Mouse (Mus musculus): ENCODE data around the gene Zswim5. TPM values are rescaled to one million over a fixed set of nuclear protein-coding genes. Genes with fewer than 3 reads are reported as not detected.
"Not testable (repeated sequence)": the region's sequence is repeated elsewhere in the genome, so short reads cannot be mapped to it uniquely, and the experiment has no call there.

Gene Zswim5
- total RNA-seq (2021) = 10 to 100 TPM; 14.0 to 14.5 TPM

- intact Hi-C loops (cut with DNase I) = no loop called here
- DNase-seq = peak; percentile 79
These were observed at the start of gene Zswim5 for GRCm38 (mm10) chr4:116876995-116877728. Zswim5 (plus strand) TSS chr4:116877376.

GRCm38 (mm10) chr4:116827819-116828218 is 49.4 kb upstream of the Zswim5 start:
- intact Hi-C loops (cut with DNase I) = loop anchor here (2.0 kb wide), 1 partner anchor 159 kb away; no protein-coding TSS in a partner anchor
- DNase-seq = no peak

GRCm38 (mm10) chr4:116829364-116830069 is 47.7 kb upstream of the Zswim5 start:
- intact Hi-C loops (cut with DNase I) = loop anchor here (2.0 kb wide), 1 partner anchor 157 kb away; no protein-coding TSS in a partner anchor
- no peak for DNase-seq

GRCm38 (mm10) chr4:116830070-116830368 is 47.2 kb upstream of the Zswim5 start:
- intact Hi-C loops (cut with DNase I) = no loop called here
- no peak for DNase-seq

GRCm38 (mm10) chr4:116838999-116839398 is 38.2 kb upstream of the Zswim5 start:
- DNase-seq = no peak
- intact Hi-C loops (cut with DNase I) = no loop called here

- DNase-seq; intact Hi-C loops (cut with DNase I): not testable (repeated sequence)
These were observed 37.1 kb upstream of the Zswim5 start for GRCm38 (mm10) chr4:116840096-116840495.

GRCm38 (mm10) chr4:116840841-116841240 is 36.3 kb upstream of the Zswim5 start:
- intact Hi-C loops (cut with DNase I) = no loop called here
- DNase-seq = no peak

- DNase-seq = no peak
- intact Hi-C loops (cut with DNase I) = no loop called here
These were observed 32.9 kb upstream of the Zswim5 start for GRCm38 (mm10) chr4:116844324-116844723.

- DNase-seq = no peak
- intact Hi-C loops (cut with DNase I) = no loop called here
These were observed 27.3 kb upstream of the Zswim5 start for GRCm38 (mm10) chr4:116849901-116850300.

- intact Hi-C loops (cut with DNase I) = no loop called here
- no peak for DNase-seq
These were observed 22.9 kb upstream of the Zswim5 start for GRCm38 (mm10) chr4:116854286-116854685.

GRCm38 (mm10) chr4:116857203-116857602 is 20.0 kb upstream of the Zswim5 start:
- intact Hi-C loops (cut with DNase I) = no loop called here

GRCm38 (mm10) chr4:116859711-116860110 is 17.5 kb upstream of the Zswim5 start:
- no peak for DNase-seq
- intact Hi-C loops (cut with DNase I) = no loop called here

More at GRCm38 (mm10) chr4:116857203-116857602, 20.0 kb upstream of the Zswim5 start:
- DNase-seq = no peak

GRCm38 (mm10) chr4:116862023-116862422 is 15.2 kb upstream of the Zswim5 start:
- intact Hi-C loops (cut with DNase I) = no loop called here
- DNase-seq = no peak

GRCm38 (mm10) chr4:116869898-116870297 is 7.3 kb upstream of the Zswim5 start:
- no peak for DNase-seq
- intact Hi-C loops (cut with DNase I) = no loop called here

- DNase-seq = no peak
- intact Hi-C loops (cut with DNase I) = no loop called here
These were observed 2.6 kb upstream of the Zswim5 start for GRCm38 (mm10) chr4:116874595-116874994.

- DNase-seq = peak; percentile 67
- intact Hi-C loops (cut with DNase I) = no loop called here
These were observed 564 bp upstream of the Zswim5 start for GRCm38 (mm10) chr4:116876630-116876994.

- peak; percentile 40 for DNase-seq
- intact Hi-C loops (cut with DNase I) = no loop called here
These were observed 649 bp downstream of the Zswim5 start for GRCm38 (mm10) chr4:116877729-116878321.

GRCm38 (mm10) chr4:116878491-116878890 is 1.3 kb downstream of the Zswim5 start:
- DNase-seq = peak; percentile 65
- intact Hi-C loops (cut with DNase I) = no loop called here

GRCm38 (mm10) chr4:116882679-116883078 is 5.5 kb downstream of the Zswim5 start:
- DNase-seq = no peak
- intact Hi-C loops (cut with DNase I) = no loop called here

- intact Hi-C loops (cut with DNase I) = no loop called here
- DNase-seq = no peak
These were observed 17.3 kb downstream of the Zswim5 start for GRCm38 (mm10) chr4:116894200-116895080.

All from left cerebral cortex, postnatal 4 days (tissue).